Mouse (Mus musculus) kidney, embryonic 15.5 days (tissue): ENCODE results near the gene Scgb1a1. TPM values are rescaled to one million over a fixed set of nuclear protein-coding genes. Genes with fewer than 3 reads are reported as not detected.

Source experiments
- polyA plus RNA-seq: library from polyadenylated mRNA; unstranded; fragments of >200 nt; fragmentation: Nextera tagmentation; extraction: Ambion mirVana; gene quantifications from 2 replicates; pipeline ENCODE4 v1.2.1, GENCODE M21; 2015

Scgb1a1 gene
- polyA plus RNA-seq, 1 experiment from 2014 or later = not detected

Other genes with a start within 250 kb of the Scgb1a1 start
- gene Gng3, start 248.8 kb downstream of the Scgb1a1 start, polyA plus RNA-seq = 4.8 and 8.5 TPM in 2 replicates
- 0.84 and 1.3 TPM in 2 replicates for gene Lrrn4cl, start 237.2 kb downstream of the Scgb1a1 start, polyA plus RNA-seq
- 192 and 195 TPM in 2 replicates for gene Ubxn1, start 216.5 kb downstream of the Scgb1a1 start, polyA plus RNA-seq
- 69.5 and 72.8 TPM in 2 replicates for gene Uqcc3, start 207.0 kb downstream of the Scgb1a1 start, polyA plus RNA-seq
- 82.3 and 111 TPM in 2 replicates for gene Lbhd1, start 204.2 kb downstream of the Scgb1a1 start, polyA plus RNA-seq
- not detected in 2 replicates for gene Gm49403, start 204.0 kb downstream of the Scgb1a1 start, polyA plus RNA-seq
- gene 1810009A15Rik, start 199.1 kb downstream of the Scgb1a1 start, polyA plus RNA-seq = 100 TPM in 2 replicates
- not detected in 2 replicates for gene Gm49416, start 199.0 kb downstream of the Scgb1a1 start, polyA plus RNA-seq
- gene Ints5, start 195.0 kb downstream of the Scgb1a1 start, polyA plus RNA-seq = 42.4 and 47.4 TPM in 2 replicates
- gene Ganab, start 189.9 kb downstream of the Scgb1a1 start, polyA plus RNA-seq = 126 and 130 TPM in 2 replicates
- gene B3gat3, start 167.6 kb downstream of the Scgb1a1 start, polyA plus RNA-seq = 51.2 and 51.8 TPM in 2 replicates
- gene Rom1, start 158.6 kb downstream of the Scgb1a1 start, polyA plus RNA-seq = 3.9 and 4.9 TPM in 2 replicates
- gene Eml3, start 158.4 kb downstream of the Scgb1a1 start, polyA plus RNA-seq = 28.7 and 33.5 TPM in 2 replicates
- gene Mta2, start 146.1 kb downstream of the Scgb1a1 start, polyA plus RNA-seq = 166 and 168 TPM in 2 replicates
- 32.9 and 33.5 TPM in 2 replicates for gene Tut1, start 134.1 kb downstream of the Scgb1a1 start, polyA plus RNA-seq
- gene Eef1g, start 120.9 kb downstream of the Scgb1a1 start, polyA plus RNA-seq = 467 and 476 TPM in 2 replicates
- gene Ahnak, start 98.7 kb downstream of the Scgb1a1 start, polyA plus RNA-seq = 17.3 and 18.2 TPM in 2 replicates
- gene Asrgl1, start 47.7 kb upstream of the Scgb1a1 start, polyA plus RNA-seq = 19.4 and 22.0 TPM in 2 replicates